Mouse (Mus musculus): Measurements from ENCODE around the gene Pik3r4. TPM values are rescaled to one million over a fixed set of nuclear protein-coding genes. Genes with fewer than 3 reads are reported as not detected.

Gene Pik3r4
- polyA plus RNA-seq, 1 experiment from 2014 or later: 18.0 TPM

DNA sequence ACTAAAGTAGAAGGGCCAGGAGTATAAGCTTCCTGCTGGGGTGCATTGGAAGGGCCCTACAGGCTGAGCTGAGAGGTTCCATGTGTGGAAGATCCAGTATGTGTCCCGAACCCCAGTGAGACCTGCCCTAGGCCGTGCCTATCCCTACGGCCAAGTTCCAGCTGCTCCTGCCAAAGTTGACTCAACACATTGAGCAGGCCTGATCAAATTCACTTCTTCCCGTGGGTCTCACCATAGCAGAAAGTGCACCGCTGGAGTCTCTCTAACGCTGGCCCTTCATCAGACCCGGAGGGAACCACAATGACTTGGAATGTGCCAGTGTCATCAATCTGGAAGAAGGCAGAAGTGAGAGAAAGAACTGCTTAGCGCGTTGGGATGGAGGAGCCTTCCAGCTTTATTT is 59.2 kb downstream of the Pik3r4 start:
- no peaks in the 10 kb centered on the region for H3K4me1 ChIP-seq
- H3K4me2 ChIP-seq: no peak overlapping the region
- ATAC-seq: no peak
- WGBS: 85% methylated on average over 9 of the region's 9 CpGs
- no peak overlapping the region for H3K27ac ChIP-seq
- no peaks in the 10 kb centered on the region for H3K36me3 ChIP-seq (ENCODE audit: poor library complexity, severe bottlenecking)
- H3K9ac ChIP-seq: no peak overlapping the region
- H3K9me3 ChIP-seq (replicated peaks): no peaks in the 10 kb centered on the region
- no peaks in the 10 kb centered on the region for H3K27me3 ChIP-seq
- H3K4me3 ChIP-seq: no peak overlapping the region

DNA sequence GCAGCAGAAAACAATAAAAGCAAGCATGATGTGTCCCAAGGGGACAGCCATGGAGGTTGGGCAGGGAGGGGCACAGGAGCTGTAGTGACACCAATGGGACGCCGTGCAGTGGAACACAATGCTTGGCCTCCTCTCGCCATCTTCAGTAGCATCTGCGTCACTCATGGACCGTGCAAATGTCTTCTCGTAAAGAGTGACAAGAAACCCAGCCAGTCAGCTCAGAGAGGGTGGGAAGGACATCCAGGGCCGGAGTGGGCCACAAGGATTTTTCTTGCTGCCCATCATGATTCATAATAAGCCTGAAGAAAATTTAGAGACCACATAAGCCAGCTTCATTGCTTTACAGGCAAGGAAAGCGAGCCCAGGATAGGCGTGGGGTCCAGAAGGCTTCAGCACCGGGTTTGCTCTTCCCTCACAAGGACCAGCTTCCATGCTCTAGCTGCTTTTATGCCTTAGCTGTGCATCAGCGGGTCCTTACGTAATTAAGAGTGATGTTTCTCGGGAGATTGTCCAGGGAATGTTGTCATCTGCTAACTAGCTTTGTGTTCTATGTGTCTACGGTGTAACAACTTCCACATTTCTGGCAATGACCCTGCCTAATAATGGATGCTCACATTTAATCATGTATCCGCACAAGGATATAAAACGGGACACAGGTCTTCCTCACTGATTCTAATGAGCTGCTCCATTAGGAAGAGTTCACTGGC is 61.6 kb downstream of the Pik3r4 start:
- Histone ChIP-seq H3K4me1 (no peaks in the 10 kb centered on the region), H3K36me3 (ENCODE audit: poor library complexity, severe bottlenecking) (no peaks in the 10 kb centered on the region), H3K9ac (no peak overlapping the region), H3K4me2 (no peak overlapping the region), H3K4me3 (no peak overlapping the region), H3K27me3 (no peaks in the 10 kb centered on the region), H3K9me3 (replicated peaks) (no peaks in the 10 kb centered on the region), H3K27ac (no peak overlapping the region)
- no peak for ATAC-seq
- WGBS: 82% methylated on average over 16 of the region's 16 CpGs

DNA sequence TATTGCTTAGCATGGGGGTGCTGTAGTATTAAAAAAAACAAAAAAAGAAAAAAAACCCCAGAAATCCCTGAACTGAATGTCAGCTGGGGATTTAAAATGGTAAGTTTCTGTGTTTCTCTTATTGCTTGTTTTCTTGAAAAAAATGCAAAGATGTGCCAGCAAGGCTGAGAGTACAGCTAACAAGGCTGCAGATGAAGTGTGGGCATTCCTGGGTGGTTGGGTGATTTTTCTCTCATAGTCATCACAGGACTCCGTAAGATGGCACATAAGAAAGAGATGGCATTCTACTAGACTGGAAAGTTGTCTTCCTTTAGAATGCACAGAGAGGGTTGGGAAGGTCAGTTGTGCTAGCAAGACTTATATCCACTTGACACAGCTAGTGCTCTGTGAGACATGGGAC is 62.2 kb downstream of the Pik3r4 start:
- H3K4me2 ChIP-seq: no peak overlapping the region
- H3K4me1 ChIP-seq: no peaks in the 10 kb centered on the region
- H3K9ac ChIP-seq: no peak overlapping the region
- no peaks in the 10 kb centered on the region for H3K9me3 ChIP-seq (replicated peaks)
- WGBS: 90% methylated on average over 1 of the region's 1 CpGs
- no peaks in the 10 kb centered on the region for H3K36me3 ChIP-seq (ENCODE audit: poor library complexity, severe bottlenecking)
- H3K27ac ChIP-seq: no peak overlapping the region
- ATAC-seq: no peak
- H3K27me3 ChIP-seq: no peaks in the 10 kb centered on the region
- no peak overlapping the region for H3K4me3 ChIP-seq

DNA sequence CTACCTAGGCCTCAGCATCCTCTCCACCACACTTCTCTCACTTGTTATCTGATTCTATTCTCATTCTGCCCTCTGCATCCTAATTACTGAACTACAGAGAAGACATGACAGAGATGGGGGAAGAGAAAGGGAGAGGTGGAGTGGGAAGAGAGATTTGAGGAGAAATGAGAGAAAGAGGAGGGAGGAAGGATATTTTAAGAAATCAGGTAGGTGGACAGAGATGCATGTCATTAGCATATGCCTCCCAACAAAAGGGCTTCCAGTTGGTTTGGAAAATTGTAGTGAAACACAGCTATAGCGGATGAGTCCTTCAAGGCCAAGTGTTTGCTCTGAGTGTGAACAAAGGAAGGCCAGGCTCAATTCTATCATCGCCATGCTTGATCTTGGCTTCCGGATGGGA is 69.3 kb downstream of the Pik3r4 start:
- H3K36me3 ChIP-seq (ENCODE audit: poor library complexity, severe bottlenecking): no peaks in the 10 kb centered on the region
- H3K4me2 ChIP-seq: no peak overlapping the region
- no peak overlapping the region for H3K9ac ChIP-seq
- WGBS: 91% methylated on average over 3 of the region's 3 CpGs
- H3K4me3 ChIP-seq: no peak overlapping the region
- no peak overlapping the region for H3K27ac ChIP-seq
- no peaks in the 10 kb centered on the region for H3K27me3 ChIP-seq
- no peak for ATAC-seq
- H3K9me3 ChIP-seq (replicated peaks): no peaks in the 10 kb centered on the region
- H3K4me1 ChIP-seq: no peaks in the 10 kb centered on the region

DNA sequence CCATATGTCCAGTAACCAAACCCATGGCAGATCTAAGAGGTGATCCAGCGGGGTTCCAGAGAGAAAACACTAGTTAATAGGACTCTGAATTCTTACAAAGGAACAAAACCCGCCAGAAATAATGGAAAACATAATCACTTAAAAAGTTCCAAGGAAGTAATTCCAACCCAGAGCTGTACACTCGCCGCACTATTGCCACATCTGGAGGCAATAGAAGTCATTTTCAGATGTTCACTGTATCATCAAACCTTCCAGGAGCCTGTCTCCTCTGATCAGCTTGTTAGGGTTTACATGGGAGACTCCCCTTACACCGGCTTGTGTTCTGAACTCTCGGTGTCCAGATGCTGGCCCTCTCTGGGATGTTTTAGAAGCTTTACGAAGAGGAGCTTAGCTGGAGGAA is 76.6 kb downstream of the Pik3r4 start:
- no peak for ATAC-seq
- Histone ChIP-seq H3K36me3 (ENCODE audit: poor library complexity, severe bottlenecking) (no peaks in the 10 kb centered on the region), H3K9ac (no peak overlapping the region), H3K4me1 (0 out of 2 replicates have a peak, but pooled peaks cover 7% of the 10 kb centered on the region), H3K4me2 (no peak overlapping the region), H3K27me3 (no peaks in the 10 kb centered on the region), H3K4me3 (no peak overlapping the region), H3K27ac (no peak overlapping the region), H3K9me3 (replicated peaks) (no peaks in the 10 kb centered on the region)
- WGBS: 83% methylated on average over 7 of the region's 7 CpGs

DNA sequence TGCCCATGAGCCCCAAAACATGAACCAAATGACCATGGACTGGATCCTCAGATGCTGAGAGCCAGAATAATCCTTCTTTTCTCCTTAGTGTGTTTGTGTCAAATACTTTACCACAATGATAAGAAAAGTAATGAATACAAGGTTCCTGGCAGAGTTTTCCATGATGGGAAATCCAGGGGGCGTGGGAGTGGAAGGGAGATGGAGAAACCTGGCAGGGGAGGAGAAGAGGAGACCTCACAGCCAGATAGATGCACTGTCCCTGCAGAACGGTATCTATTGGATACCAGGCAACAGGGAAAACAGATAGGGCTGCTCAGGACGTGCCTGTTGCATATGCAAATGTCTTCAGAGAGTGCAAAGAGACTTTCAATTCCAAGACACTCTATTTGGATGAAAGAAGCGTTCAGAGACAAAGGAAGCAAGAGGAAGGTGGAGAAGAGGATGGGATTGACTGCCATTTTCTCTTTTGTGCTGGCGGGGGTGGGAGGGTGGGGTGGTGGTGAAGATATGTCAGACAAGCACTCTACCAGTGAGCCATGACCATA is 77.1 kb downstream of the Pik3r4 start:
- ATAC-seq: no peak
- Histone ChIP-seq H3K9ac (no peak overlapping the region), H3K4me2 (no peak overlapping the region), H3K27ac (no peak overlapping the region), H3K36me3 (ENCODE audit: poor library complexity, severe bottlenecking) (no peaks in the 10 kb centered on the region), H3K9me3 (replicated peaks) (no peaks in the 10 kb centered on the region), H3K4me1 (0 out of 2 replicates have a peak, but pooled peaks cover 7% of the 10 kb centered on the region), H3K27me3 (no peaks in the 10 kb centered on the region), H3K4me3 (no peak overlapping the region)
- WGBS: 54% methylated on average over 5 of the region's 5 CpGs

DNA sequence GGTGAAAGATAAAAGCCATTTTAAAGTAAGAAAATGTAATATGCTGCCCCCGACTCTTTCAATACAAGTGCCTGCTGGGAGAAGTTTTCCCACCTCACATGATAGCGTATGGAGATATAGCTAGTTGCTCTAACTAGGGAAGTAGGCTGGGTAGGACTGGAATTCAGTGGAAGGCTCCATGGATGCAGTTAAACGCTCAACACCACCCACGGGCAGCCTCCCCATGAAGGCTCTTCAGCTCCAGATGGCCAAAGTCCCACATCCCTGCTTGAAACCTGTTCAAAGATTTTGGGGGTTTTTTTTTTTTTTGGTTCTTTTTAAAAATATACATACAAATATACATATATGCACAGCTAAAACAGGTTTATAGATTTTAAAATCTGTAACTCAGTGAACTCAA is 77.7 kb downstream of the Pik3r4 start:
- no peak overlapping the region for H3K27ac ChIP-seq
- WGBS: 86% methylated on average over 4 of the region's 4 CpGs

DNA sequence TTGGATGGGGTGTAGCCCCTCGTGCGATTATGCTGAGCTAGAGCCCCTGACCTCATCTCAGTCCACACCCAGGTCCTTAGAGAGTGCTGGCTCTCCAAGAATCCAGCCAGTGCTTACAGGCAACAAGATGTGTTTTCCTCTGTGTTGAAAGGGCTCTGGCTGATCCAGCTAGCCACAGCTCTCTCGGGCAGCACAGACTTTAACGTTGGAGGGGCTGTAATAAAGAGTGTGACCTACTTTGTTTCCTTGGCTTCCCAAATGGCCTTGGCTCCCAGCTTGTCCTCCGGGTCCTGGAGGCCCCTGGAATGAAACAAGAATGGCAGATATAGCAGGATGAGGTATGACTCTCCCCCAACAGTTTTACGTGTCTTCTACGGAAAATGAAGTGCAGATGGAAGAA is 89.2 kb downstream of the Pik3r4 start:
- no peak for ATAC-seq

More for the DNA sequence above, 77.7 kb downstream of the Pik3r4 start:
- H3K9me3 ChIP-seq (replicated peaks): no peaks in the 10 kb centered on the region
- H3K27me3 ChIP-seq: no peaks in the 10 kb centered on the region
- H3K4me3 ChIP-seq: no peak overlapping the region
- no peak for ATAC-seq
- no peak overlapping the region for H3K4me2 ChIP-seq
- H3K36me3 ChIP-seq (ENCODE audit: poor library complexity, severe bottlenecking): no peaks in the 10 kb centered on the region
- 0 out of 2 replicates have a peak, but pooled peaks cover 7% of the 10 kb centered on the region for H3K4me1 ChIP-seq
- H3K9ac ChIP-seq: no peak overlapping the region

DNA sequence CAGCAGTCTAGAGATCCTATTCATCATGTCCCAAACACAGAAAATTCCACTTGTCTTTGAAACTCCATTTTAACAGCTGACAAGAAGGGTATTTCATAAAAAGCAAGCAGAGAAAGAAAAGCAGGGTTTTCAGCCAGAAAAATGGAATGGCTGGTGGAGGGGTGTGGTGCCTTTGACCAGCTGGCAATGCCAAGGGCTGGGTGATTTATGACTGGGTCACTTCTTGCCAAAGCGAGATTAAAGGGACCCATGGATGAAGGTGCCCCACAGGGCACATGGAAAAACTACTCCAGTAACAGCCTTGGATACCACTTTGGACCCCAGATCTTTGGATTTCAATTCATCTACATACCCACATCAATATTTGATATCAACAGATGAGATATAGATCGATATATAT is 91.9 kb downstream of the Pik3r4 start:
- no peak overlapping the region for H3K9ac ChIP-seq
- WGBS: 88% methylated on average over 2 of the region's 2 CpGs
- ATAC-seq: no peak

More for the DNA sequence above, 89.2 kb downstream of the Pik3r4 start:
- no peak overlapping the region for H3K4me3 ChIP-seq
- H3K27me3 ChIP-seq: no peaks in the 10 kb centered on the region
- H3K27ac ChIP-seq: no peak overlapping the region
- H3K4me1 ChIP-seq: peaks cover 10% of the 10 kb centered on the region
- H3K9me3 ChIP-seq (replicated peaks): no peaks in the 10 kb centered on the region
- H3K9ac ChIP-seq: no peak overlapping the region
- no peaks in the 10 kb centered on the region for H3K36me3 ChIP-seq (ENCODE audit: poor library complexity, severe bottlenecking)
- WGBS: 82% methylated on average over 7 of the region's 7 CpGs
- H3K4me2 ChIP-seq: no peak overlapping the region

DNA sequence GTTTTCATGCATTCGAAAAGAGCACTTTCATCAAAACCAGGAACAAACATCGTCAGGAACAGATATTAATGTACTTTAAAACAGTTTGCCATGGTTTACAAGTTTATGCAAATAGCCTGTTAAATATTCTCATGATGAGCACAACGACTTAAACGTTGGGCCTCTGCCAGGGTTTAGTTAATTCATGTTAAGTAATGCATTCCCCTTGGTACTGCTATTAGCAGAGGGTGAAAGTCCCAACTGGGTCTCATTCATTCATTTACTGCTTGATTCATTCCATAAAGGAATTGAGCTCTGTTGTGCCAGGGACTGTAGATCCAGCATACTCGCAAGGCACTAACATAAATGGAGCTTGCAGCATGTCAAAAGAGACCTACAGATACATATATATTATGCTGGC is 92.4 kb downstream of the Pik3r4 start:
- Histone ChIP-seq H3K27me3 (no peaks in the 10 kb centered on the region), H3K4me1 (peaks cover 12% of the 10 kb centered on the region), H3K4me3 (no peak overlapping the region), H3K4me2 (no peak overlapping the region), H3K9ac (no peak overlapping the region), H3K9me3 (replicated peaks) (no peaks in the 10 kb centered on the region), H3K36me3 (ENCODE audit: poor library complexity, severe bottlenecking) (no peaks in the 10 kb centered on the region), H3K27ac (no peak overlapping the region)
- 44% methylated on average over 5 of the region's 5 CpGs for WGBS
- ATAC-seq: no peak

More for the DNA sequence above, 91.9 kb downstream of the Pik3r4 start:
- Histone ChIP-seq H3K27ac (no peak overlapping the region), H3K9me3 (replicated peaks) (no peaks in the 10 kb centered on the region), H3K4me2 (no peak overlapping the region), H3K4me1 (peaks cover 12% of the 10 kb centered on the region), H3K27me3 (no peaks in the 10 kb centered on the region), H3K36me3 (ENCODE audit: poor library complexity, severe bottlenecking) (no peaks in the 10 kb centered on the region), H3K4me3 (no peak overlapping the region)

Data from forebrain, embryonic 13.5 days (tissue).